Mouse (Mus musculus) spleen, adult 2 months (tissue): ENCODE results near the gene Tubg1.

Source experiments
- CTCF ChIP-seq: fragments of 200-500 bp; IDR thresholded peaks from 2 replicates; pipeline ENCODE4 v1.5.1; 2011; ENCODE audit warnings: mild to moderate bottlenecking, inconsistent platforms; ENCODE audit not compliant: insufficient read depth, insufficient read length, insufficient replicate concordance; ENCODE audit errors: extremely low read depth
- POLR2A ChIP-seq: fragments of 200-500 bp; IDR thresholded peaks from 2 replicates; pipeline ENCODE4 v1.6.1; 2011; ENCODE audit warnings: low read depth, low read length, inconsistent platforms

- TF ChIP-seq CTCF (no peak), POLR2A (no peak)
Measured at GRCm38 (mm10) chr11:101142215-101142967, 22.7 kb downstream of the Tubg1 start.
